Mouse (Mus musculus): ENCODE results near the gene Sirt7.
A peak's percentile ranks its signal among the peaks of the same experiment; 100 is the strongest.

Sirt7 gene

DNA sequence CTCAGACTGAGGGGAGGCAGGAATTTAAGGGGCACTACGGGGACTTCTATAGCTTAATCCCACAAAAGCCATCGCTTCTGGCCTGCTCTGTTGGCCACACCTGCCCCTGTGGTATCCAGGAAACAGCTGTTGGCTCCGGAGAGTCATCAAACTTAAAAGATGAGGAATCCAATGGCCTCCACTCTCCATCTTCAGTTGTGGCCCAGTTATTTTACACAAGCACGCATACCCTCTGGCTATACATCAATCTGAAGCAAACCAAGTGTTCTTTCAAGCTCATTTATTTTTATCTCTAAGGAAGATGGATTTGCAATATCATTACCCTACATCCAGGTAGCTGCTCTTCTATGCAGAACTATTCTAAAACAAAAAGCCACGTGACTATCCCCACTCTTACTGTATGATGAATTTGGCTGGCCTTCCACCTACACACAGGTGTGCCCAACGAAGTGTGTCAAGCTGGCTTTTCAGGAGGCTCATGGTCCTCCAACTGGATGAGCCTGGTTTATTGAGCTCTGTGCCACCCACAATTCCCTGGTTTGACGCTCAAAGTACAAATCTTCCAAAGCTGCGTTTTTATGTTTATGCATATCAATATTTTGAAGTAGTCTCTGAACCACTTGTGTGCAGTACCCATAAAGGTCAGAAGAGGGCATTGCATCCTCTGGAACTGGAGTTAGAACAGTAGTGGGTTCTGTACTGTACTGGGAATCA lies 42.6 kb downstream of the Sirt7 start:
- DNase-seq (ENCODE audit: low spot score): no peak

DNA sequence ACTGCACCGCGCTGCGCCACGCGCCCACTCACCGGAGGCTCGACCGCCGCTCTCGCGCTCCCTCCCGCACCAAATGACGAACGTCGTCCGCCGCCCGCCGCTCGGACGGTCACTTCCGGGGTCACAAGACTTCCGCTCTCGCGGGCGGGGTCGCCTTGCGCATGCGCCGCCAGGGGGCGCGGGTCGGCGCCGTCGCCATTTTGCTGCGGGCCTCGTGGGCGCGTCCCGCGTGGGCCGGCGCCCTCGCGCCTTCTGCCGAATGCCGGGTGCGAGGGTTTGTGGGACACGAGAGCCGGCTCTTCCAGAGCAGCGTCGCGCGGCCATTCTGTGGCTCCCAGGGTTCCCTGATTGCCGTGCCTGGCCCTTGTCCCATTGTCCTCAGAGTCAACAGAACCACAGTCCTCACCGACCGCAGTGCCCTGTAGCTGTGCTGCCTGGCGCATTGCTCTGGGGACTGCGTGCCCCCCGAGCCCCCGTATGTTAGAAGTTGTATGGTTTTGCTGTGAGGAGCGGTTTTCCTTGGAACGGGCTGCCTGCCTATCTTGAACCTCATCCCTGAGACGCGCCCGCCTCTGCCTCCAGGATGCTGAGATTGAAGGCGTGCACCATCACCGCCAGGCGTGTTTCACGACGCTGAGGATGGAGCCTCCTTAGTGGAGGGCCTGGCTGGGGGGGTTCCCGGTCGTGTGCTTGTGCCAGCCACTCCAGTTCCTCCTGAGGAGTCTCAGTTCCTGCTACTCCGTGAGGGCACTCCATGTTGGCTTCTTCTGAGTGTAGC lies 43.4 kb downstream of the Sirt7 start, which contains the start of gene Arhgdia:
Gene Arhgdia, minus strand, starts transcription at position 135 of the 778 bp plus-strand sequence.
- peak; percentile 92 for DNase-seq (ENCODE audit: low spot score)

DNA sequence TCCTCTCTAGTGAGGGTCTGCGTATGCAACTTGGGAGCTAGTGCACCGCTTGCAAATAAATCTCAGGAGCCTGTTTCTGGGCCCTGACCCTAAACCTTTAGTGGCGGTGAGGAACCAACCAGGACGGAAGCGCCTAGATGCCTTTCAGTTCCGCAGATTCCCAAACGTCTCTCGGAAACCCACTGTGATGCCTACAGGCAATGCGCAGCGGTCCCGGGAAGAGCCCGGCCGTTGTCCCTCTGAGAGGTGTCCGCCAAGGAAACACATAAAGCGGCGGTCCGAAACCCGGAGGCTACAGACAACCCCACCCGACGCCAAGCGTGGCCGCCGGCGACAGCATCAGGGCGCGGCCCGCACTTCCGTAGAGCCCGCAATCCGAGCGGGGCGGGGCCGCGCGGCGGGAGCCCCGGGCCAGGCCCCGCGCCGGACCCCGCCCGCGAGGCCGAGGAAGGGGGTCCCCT lies 44.1 kb downstream of the Sirt7 start:
- DNase-seq (ENCODE audit: low spot score): no peak

DNA sequence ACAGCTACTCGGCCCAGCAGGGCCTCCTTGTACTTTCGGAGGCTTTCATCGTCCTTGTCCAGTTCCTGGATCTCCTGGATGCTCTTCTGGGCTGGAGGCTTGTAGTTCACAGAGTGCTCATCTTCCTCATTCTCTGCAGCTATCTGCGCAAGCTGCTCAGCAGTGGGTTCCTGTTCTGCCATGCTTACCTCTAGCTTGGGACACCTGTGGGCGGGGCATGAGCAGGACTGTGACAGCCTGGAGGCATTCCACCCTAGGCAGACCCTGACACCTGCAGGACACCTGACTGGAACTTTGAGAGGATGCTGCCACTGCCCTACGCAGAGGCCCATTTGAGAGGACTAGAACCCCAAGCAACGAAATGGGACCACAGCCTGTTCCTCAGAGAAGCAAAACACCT lies 44.9 kb downstream of the Sirt7 start:
- no peak for DNase-seq (ENCODE audit: low spot score)

DNA sequence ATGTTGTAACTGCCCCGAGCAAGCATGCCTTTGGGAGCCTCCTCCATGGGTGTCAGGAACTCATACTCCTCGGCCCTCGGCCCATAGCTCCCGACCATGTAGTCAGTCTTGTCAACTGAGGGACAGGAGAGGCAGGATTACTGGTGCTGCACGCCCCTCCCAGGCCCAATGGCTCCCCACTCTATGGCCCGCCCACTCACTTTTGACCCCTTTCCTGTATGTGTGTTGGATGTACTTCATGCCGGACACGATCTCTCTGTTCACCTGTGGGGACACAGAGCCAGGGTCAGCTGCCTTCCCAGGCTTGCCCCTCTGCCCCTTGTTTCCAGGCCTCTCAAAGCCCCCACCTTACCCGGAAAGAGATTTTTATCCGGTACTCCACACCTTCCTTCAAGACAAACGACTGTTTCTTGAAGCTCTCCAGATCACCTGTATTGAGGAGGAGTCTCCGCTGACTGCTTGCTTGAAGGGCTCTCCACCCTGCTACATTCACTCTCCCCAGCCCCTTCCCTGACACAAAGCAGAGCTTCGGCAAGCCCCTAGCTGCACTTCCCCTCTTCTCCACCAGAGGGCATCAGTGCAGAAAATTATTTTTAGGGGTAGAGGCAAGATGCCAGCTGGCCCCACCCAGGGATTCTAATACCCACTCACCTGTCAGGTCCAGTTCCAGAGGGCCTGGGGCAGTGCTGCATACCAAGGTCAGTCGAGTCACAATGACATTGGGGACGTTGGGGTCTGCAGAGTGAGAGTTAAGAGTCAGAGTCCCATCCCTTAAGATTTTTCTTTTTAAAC lies 45.5 kb downstream of the Sirt7 start:
- DNase-seq (ENCODE audit: low spot score): peak; percentile 82

DNA sequence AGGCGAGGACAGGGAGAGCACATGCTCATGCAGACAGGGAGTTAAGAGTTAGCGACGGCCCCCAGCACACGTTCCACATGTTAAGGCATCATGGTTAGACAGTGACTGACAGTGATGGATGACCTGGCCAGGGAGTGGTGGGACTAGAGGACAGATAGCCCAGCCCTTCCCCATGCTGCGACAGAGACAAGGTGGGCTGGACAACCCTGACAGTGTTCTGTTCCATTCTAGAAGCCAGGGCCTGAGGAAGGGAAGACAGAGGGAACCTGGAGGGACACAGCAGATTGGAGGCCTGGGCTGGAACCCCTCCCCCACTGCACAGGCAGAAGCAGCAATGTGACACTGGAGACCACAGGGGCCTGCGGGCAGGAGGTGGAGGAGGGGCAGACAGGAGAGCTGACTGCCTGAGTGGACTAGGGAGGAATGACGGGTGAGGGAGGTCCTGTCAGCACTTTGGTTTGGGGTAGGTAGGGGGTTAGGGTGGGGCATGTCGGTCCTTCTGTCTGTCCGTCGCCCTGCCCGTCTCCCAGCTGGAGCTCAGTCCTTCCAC lies 46.3 kb downstream of the Sirt7 start:
- no peak for DNase-seq (ENCODE audit: low spot score)

DNA sequence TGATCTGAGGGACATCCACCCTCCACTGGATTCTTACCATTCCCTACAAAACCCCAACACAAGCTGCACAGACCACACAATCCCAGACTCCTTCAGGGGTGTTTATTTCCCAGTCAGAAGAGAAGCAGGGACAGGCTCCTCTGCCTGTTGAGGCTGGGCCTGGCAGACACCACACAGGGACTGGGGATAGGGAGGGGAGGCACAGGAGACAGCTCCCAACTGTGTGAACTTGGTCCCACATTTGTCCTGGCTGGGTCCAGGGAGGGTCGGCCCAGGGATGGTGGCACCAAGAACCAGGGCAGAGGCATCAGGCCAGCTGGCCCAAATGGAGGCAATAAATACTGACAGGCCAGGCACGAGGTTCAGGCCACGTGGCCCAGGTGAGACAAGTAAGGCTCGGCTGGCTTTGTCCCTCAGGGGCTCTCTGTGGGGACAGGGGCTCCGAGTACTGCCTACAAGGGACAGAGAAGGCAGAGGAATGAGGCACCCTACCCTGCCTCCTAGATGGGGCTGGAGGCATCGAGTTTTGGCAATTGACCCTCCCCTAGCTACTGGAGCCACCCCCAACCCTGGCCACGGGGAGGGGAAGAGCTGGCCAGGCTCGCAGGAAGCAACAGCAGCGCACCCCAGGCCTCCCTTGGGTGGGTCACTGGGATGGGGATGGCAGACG lies 46.9 kb downstream of the Sirt7 start:
- DNase-seq (ENCODE audit: low spot score): no peak

DNA sequence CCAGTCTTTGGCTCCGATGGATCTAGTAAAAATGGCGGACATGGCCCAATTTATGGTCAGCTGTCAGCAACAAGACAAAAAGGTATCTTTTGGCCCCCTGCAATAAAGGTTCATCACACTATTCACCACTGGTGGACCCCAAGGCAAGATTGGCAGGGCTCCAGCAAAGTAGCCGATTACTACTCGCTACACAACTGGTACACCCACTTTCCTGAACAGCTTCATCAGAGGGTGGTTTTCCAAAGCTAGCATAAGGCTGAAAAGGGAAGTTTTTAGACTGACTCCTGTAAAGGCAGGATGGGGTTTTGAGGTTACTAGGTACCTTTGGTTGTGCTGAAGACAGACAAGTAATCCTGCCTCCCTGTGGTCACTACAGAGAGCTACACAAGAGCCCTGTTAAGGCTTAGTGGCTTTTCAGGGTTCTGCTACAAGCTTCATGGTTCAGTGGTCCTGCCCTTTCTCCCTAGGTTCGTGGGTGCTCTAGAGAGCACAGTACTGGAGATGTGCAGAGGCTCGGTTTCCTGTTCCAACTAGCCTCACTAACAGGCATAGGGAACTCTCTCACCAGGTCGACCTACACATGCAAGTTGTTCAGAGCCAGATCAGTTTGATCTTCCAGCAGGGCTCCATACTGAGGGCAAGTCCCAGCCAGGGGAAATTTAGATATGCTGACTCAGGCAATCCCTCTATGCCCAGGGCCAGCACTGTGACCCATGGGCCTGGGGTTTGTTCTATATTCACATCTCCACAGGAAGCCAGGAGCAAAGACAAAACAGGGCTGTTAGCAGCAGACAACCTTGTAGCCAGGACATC lies 47.6 kb downstream of the Sirt7 start:
- DNase-seq (ENCODE audit: low spot score): peak; percentile 60

DNA sequence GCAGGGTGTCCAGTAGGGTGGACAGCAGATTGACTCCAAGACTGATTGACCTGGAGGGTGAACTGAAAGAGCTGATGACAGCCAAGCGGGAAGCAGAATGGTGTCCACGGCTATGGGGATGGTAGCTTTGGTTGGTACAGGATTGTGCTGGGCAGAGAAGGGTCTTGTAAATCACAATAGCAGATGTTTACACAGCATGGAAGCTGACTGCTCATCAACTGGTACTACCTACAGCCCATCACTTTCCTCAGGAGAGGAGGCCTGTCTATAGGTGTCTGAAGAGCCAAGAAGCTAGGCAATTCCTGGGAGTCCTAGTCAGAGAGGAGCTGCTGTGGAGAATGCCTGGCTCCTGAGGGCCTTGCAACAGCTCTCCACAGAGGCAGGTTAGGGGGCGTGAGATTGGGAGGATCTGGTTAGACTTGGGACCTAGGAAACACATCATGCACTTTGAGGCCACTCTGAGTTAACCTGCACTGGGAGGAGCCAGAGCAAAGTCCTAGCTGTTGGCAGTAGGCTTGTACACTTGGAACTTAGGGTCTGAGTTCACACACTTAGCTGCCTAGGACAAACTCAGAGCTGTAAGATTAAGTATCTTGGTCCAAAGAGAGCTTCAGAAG lies 48.6 kb downstream of the Sirt7 start:
- DNase-seq (ENCODE audit: low spot score): no peak

DNA sequence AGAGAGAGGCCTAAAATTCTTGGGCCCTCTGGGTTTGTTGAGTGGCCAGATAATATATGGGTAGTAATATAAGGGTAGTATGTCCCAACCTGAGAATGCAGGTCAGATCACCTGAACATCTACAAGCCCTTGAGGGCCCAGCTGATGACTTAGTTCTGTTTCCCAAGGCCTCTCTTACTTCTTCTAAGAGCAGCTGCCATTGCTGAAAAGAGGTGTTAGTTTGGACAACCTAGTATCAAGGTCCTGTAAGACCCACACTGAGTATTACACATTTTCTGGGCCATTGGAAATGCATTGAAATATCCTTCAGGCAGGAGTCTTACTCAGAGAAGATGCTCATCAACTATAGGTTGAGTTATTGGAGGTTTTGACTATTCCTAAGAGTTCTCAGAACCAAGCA lies 49.1 kb downstream of the Sirt7 start:
- DNase-seq (ENCODE audit: low spot score): no peak

DNA sequence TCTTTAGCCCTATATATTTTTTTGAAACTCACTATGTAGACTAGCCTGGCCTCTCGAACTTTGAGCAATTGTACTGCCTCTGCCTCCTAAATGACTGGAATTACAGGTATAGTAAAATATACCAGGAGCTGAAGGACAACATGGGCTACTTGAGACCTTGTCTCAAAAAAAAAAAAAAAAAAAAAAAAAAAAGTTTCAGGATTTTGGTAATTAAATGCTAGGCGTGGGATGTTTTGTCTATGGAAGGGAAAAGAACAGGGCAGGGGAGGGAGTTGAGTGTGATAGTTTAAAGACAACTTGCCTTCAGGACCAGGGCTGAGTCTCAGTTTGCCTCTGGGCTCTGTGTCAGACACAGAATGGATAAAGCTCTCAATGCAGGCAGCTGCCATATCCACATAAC lies 50.0 kb downstream of the Sirt7 start:
- DNase-seq (ENCODE audit: low spot score): no peak

DNA sequence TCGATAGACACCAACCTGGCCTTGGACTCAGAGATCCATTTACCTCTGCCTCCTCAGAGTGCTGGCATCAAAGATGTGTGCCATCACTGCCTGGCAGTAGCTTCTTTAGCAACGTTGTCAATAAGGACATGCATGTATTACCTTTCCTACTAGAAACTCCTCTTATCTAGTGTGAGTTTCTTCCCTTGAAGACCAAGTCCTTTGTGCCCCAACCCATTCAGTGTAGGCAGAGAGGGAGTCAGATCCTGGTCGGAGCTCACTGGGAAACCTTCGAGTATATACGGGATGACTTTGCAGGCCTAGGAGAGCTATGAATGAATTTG lies 50.8 kb downstream of the Sirt7 start:
- no peak for DNase-seq (ENCODE audit: low spot score)

DNA sequence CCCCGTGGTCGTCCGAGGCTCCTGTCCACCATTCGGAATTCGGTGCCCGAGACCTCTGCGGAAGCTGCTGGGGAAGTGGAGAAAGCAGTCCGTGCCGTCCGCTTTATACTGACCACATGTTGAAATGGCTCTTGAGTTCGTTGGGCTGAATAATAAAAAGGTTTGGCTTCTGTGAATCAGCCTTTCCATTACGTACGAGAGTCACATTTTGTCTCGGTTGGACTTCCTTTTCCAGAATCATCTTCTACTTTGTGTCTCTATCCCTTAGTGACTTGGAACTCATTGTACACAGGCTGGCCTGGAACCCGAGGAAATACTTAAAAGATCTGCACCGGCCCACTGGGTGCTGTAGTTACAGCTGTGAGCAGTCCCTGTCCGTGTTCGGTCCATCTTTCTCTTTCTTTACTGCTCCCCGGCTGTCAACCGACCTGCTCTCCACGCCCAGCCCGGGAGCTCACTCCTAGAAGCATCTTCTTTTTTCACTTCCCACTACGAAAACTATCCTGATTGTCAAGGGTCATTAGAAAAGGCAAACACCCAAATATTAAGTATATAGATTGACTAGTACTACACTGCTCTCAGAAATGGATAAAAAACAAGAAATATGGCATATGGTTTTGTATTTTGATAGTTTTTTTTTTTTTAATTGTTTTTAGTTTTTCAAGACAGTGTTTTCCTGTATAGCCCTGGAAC lies 51.3 kb downstream of the Sirt7 start:
- DNase-seq (ENCODE audit: low spot score): no peak

DNA sequence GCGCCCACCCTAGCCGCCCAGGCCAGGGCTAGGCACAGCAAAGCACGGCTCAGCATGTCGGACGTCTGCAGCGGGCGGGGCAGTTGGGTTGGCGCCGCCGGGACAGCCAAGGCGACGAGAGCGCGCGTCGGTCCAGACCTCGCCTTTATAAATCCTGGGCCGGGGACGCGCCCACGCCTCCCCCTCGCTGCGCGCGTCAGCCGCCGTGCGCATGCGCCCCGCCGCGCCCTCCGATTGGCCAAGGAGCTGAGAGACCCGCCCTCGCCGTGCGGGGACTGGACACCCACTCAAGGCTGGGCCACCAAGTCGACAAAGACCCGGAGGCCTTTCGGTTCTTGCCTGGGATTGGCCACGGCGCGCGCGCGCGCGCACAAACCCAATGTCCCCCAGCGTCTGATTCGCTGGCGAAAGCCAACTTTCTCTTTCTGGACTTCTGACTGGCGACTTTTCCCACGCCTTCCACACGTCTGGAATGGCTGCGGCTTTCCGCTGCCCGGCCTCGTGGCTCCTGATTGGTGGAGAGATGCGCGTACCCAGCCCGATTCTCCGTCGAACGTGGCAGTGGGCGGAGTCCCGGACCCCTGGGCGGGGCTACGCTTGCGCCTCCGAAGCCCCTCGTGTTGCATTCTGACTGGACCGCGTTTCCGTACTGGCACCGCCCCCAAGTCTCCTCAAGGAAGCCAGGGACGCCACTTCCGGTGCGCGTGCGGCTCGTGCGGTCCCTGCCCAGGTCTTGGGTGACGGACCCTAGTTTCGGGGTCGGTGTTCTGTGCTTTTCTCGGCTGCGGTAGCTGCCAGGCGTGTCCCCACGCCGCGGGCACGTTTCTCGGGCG lies 52.1 kb downstream of the Sirt7 start, which contains the start of gene P4hb:
Gene P4hb, minus strand, starts transcription at position 502 of the 833 bp plus-strand sequence.
- peak; percentile 99 for DNase-seq (ENCODE audit: low spot score)

DNA sequence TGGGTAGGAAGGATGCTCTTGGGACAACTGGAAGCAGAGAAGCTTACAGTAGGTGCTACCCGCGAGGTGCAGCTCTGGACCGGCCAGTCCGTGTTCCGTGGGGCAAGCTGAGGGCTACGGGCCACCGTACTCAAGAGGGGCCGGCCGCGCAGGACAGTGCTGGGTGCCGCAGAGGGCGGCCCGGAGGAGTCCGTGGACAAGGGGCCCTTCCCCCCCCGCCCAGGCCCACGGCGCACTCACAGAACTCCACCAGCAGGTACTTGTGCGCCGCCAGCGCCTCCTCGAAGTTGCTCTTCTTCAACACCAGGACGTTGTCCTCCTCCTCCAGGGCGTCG lies 52.7 kb downstream of the Sirt7 start:
- DNase-seq (ENCODE audit: low spot score): no peak

DNA sequence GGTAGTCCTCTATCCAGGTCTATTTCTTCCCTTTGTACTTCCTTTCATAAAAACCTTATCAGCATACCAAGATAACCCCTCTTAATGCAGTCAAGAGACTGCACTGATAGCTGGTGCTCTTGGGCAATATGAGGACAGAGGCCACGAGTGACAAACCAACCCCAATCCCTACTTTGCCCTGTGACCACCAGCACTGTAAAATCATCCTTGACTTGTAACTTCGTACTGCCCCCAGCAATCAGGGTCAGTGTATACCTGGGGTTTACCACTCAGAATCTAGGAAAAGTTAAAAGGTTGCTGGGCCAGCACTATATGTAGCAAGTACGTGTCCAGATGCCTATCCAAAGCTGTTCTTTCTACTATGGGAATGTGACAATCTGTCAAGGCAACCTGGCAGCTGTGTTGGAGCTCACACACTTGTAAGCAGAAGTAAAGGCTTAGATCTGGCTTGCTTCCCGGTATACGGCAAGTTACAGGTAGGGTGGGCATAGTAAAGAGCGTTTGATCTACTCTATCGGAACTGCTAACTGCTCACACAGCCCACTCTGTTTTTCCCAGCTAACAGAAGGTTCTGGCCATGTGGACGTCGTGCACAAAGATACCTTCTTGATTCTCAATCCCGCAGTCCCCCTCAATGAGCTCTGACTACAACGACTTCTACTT lies 53.2 kb downstream of the Sirt7 start:
- no peak for DNase-seq (ENCODE audit: low spot score)

DNA sequence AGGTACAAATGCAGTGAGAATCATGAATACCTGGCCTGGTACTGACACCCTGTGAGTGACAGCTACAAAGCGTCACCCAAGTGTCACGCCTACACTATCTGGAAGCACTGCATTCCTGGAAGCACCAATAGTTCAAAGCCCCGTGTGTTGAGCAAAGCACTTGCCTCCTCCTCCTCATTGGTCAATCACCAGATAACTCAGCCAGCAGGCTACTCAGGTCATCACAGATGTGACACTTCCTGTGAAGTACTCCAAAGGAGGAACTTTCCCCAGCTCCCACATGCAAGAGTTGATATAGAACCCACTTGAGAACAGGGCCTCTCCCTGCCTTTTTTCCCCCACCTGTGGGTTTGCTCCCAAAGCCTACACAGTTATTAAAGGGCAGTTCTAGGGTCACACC lies 53.9 kb downstream of the Sirt7 start:
- DNase-seq (ENCODE audit: low spot score): no peak

All from MN1 (cell line).